Mouse (Mus musculus) heart, adult 2 months (tissue): ENCODE results near the gene Fstl3.

Experiments
- CTCF ChIP-seq: fragments of 200-600 bp; IDR thresholded peaks from 2 replicates; pipeline ENCODE4 v1.8.1; 2022; ENCODE audit warnings: antibody characterized with exemption, mild to moderate bottlenecking, moderate library complexity
- POLR2A ChIP-seq: fragments of 200-500 bp; IDR thresholded peaks from 2 replicates; pipeline ENCODE4 v1.6.1; 2011; ENCODE audit warnings: mild to moderate bottlenecking, low read depth, low read length, control low read depth; ENCODE audit not compliant: insufficient read depth

DNA sequence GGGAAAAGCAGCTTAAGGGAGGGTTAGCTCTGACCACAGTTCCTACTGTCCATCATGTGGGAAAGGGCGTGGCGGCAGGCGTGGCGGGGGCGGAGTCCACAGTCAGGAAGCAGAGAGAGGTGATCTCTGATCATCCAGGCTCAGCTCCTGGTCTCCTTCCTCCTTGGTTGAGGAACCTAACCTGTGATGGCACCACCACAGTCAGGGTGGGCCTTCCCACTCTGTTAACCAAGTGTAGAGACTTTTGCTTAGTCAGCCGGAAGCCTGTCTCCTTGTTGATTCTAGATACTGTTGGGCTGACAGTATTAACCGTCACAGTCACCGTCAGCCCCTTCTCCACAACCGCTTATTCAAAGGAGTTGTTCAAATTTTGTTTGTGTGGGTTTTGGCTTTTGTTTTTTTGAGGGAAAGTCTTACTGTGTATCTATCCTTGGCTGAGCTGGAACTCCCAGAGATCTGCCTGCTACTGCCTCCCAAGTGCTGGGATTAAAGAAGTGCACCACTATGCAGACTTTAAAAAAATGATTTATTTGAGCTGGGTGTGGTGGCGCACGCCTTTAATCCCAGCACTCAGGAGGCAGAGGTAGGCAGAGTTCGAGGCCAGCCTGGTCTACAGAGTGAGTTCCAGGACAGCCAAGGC, 21.3 kb downstream of the Fstl3 start:
- no peak for TF ChIP-seq POLR2A
- TF ChIP-seq CTCF, result no peak
